Mouse (Mus musculus) lung, postnatal 0 days (tissue): ENCODE results near the gene Snapc5.

ENCODE experiments used
- CTCF ChIP-seq: IDR thresholded peaks from 2 replicates; pipeline ENCODE4 v1.5.1; 2016; ENCODE audit warnings: antibody characterized with exemption, mild to moderate bottlenecking
- EP300 ChIP-seq: IDR thresholded peaks from 2 replicates; pipeline ENCODE4 v1.6.1; 2016; ENCODE audit warnings: antibody characterized with exemption, mild to moderate bottlenecking, control low read depth

DNA sequence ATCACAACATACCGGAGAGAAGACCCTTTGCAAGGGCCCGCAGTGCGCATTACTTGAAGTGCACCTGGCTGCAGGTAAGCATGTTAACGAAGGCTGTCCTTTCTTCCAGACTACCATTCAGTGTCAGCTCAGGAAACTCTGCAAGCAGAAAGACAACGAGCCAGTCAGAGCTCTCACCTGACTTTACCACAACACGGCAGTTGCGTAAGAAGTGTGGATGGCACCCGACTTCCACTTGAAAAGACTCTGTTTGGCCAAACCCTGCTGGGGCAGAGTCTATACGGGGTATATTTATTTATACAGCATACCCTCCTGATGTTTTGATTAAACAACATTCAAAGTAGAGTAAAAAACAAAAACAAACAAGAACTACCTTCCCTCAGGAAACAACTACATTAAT, 39.2 kb upstream of the Snapc5 start:
- TF ChIP-seq CTCF, result no peak
- no peak for TF ChIP-seq EP300
